Mouse (Mus musculus) liver, adult 10 weeks (tissue): ENCODE results near the gene Cap2. TPM values are rescaled to one million over a fixed set of nuclear protein-coding genes. Genes with fewer than 3 reads are reported as not detected.

Experiments
- polyA plus RNA-seq: library from polyadenylated mRNA; stranded (reverse); fragments of 350-450 nt; fragmentation: Illumina TruSeq; extraction: RNeasy Lipid Tissue Mini Kit (QIAGEN cat#74804); gene quantifications from one replicate; pipeline ENCODE4 v1.2.3, GENCODE M21; 2014; ENCODE audit warnings: low read depth, low replicate concordance

Cap2 gene
- 0.13 TPM for polyA plus RNA-seq

DNA sequence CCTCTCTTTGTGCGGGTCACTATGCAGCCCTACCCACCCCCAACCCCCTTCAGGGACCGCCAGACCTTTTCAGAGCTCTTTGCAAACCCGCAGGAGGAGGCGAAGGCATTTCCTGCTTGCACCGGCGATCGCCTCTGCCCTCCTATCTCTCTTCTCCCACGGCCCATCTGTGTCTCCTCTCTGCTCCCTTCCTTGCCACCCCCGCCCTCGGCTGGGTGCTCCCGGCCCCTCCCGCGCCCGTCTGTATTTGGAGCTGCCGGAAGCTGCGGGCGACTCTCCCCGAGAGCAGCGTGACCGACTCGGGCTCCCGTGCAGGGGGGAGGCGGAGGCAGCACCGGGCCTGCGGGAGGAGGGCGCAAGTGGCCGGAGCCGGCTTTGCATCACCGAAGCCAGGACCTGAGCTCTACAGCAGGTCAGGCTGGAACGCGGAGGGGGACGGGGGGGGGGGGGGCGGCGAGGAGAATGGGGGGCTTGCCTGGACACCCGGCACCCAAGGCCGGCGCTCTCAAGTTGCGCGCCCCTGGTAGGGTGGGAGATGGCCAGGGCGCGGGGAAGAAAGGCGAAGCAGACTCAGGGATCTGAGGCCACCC, at the start of gene Cap2:
Gene Cap2, plus strand, starts transcription at position 49 of the 590 bp plus-strand sequence.

GRCm38 (mm10) chr13:46669048-46669619, 167.5 kb downstream of the Cap2 start, which contains the start of gene Fam8a1:
Gene Fam8a1 (plus strand): TSS chr13:46669522.

Other genes starting within 250 kb of the Cap2 start
- gene Stmnd1, start 228.1 kb upstream of the Cap2 start, polyA plus RNA-seq, result not detected
- not detected for gene Rbm24, start 83.4 kb upstream of the Cap2 start, polyA plus RNA-seq
- 141 TPM for gene Fam8a1, start 167.7 kb downstream of the Cap2 start, polyA plus RNA-seq
- 23.2 TPM for gene Nup153, start 226.1 kb downstream of the Cap2 start, polyA plus RNA-seq